Mouse (Mus musculus) thymus, adult 2 months (tissue): Measurements from ENCODE around the gene Efhd1. TPM values are rescaled to one million over a fixed set of nuclear protein-coding genes. Genes with fewer than 3 reads are reported as not detected.

Experiments
- DNase-seq: peaks from one replicate; pipeline ENCODE4 v3.0.0; 2021
- H3K27ac ChIP-seq: fragments of 200-500 bp; 2 replicates; pipeline ENCODE4 v1.5.1; 2012; ENCODE audit warnings: low read length, control low read depth; ENCODE audit not compliant: control insufficient read depth, insufficient read depth
- H3K27me3 ChIP-seq: fragments of 200-500 bp; 2 replicates; pipeline ENCODE4 v1.6.1; 2012; ENCODE audit warnings: mild to moderate bottlenecking, low read length, moderate library complexity, mixed read lengths; ENCODE audit not compliant: control insufficient read depth, insufficient read depth
- H3K36me3 ChIP-seq: fragments of 200-500 bp; 2 replicates; pipeline ENCODE4 v1.6.1; 2012; ENCODE audit warnings: mild to moderate bottlenecking, low read length, moderate library complexity; ENCODE audit not compliant: control insufficient read depth, insufficient read depth
- H3K4me1 ChIP-seq: fragments of 200-500 bp; replicated peaks from 2 replicates; pipeline ENCODE4 v1.6.1; 2012; ENCODE audit warnings: low read length; ENCODE audit not compliant: control insufficient read depth, insufficient read depth
- H3K4me3 ChIP-seq: fragments of 200-500 bp; 2 replicates; pipeline ENCODE4 v1.5.1; 2012; ENCODE audit warnings: mild to moderate bottlenecking, low read length, control low read depth, moderate library complexity; ENCODE audit not compliant: control insufficient read depth, insufficient read depth
- CTCF ChIP-seq: fragments of 200-500 bp; IDR thresholded peaks from 2 replicates; pipeline ENCODE4 v1.5.1; 2012; ENCODE audit warnings: mild to moderate bottlenecking, control low read depth, low read length, moderate library complexity, borderline replicate concordance; ENCODE audit not compliant: control insufficient read depth, poor library complexity, insufficient read depth; ENCODE audit errors: extremely low read depth
- POLR2A ChIP-seq: fragments of 200-500 bp; IDR thresholded peaks from 2 replicates; pipeline ENCODE4 v1.6.1; 2012; ENCODE audit warnings: mild to moderate bottlenecking, low read length, control low read depth, moderate library complexity; ENCODE audit not compliant: control insufficient read depth, poor library complexity, insufficient read depth; ENCODE audit errors: extremely low read depth
- WGBS: fragments of 180-500 bp; shearing (Covaris S2); methylation state at CpG from one replicate; pipeline ENCODE4 v1.1.7; 2018; 5-methylcytosine and 5-hydroxymethylcytosine counted together
- polyA plus RNA-seq: library from polyadenylated mRNA; depleted of rRNA; stranded (reverse); fragments of >200 nt; gene quantifications from 2 replicates; pipeline ENCODE4 v1.2.3, GENCODE M21; 2012

Gene Efhd1
- polyA plus RNA-seq, 1 experiment = 2.5 TPM

DNA sequence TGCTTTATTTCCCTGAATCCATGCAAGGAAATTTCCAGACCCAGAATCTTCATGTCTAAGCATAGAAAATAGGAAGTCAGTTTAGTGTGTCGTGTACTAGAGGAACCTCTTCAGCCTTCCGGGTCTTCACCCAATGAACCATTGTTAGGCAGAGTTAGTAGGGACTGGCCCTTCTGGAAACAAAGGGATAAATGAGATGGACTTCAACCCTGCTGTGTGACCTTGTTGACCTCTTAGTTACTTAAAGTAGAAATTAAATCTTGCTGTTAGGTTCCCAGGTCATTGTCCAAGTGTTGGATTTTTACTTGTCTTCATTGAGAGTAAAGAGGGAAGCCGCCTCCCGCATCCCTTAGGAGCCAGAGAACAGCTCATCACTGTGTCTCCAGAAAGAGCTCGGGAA lies 33.6 kb upstream of the Efhd1 start:
- Histone ChIP-seq H3K36me3 (peaks cover 55% of the 10 kb centered on the region), H3K27me3 (no peaks in the 10 kb centered on the region), H3K27ac (no peak overlapping the region), H3K4me3 (no peak overlapping the region), H3K4me1 (no peaks in the 10 kb centered on the region)
- 99% methylated on average over 5 of the region's 5 CpGs for WGBS
- no peak for DNase-seq
- TF ChIP-seq POLR2A (no peak), CTCF (no peak)

DNA sequence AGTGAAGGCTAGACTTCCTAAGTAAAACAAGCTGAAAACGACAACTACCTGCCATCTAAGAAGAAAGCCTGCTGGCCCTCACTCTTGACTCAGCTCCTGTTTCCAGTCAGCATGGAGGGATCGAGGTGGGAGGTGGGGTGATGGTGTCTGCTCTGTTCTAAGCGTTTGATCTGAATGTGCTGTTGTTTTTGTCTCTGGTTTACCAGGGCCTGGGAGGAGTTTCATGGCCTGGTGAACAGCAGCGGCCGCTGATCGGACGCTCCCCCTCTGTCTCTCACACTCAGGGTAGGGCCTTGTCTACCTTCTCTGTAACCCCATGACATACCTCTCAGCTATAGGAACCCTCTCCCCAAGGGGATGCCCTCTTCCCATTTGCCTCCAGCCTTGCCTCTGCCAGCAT lies 32.0 kb upstream of the Efhd1 start:
- Histone ChIP-seq H3K27me3 (no peaks in the 10 kb centered on the region), H3K4me1 (no peaks in the 10 kb centered on the region), H3K4me3 (no peak overlapping the region), H3K27ac (no peak overlapping the region), H3K36me3 (peaks cover 40% of the 10 kb centered on the region)
- 92% methylated on average over 7 of the region's 7 CpGs for WGBS
- no peak for TF ChIP-seq POLR2A
- TF ChIP-seq CTCF = no peak
- DNase-seq = no peak

DNA sequence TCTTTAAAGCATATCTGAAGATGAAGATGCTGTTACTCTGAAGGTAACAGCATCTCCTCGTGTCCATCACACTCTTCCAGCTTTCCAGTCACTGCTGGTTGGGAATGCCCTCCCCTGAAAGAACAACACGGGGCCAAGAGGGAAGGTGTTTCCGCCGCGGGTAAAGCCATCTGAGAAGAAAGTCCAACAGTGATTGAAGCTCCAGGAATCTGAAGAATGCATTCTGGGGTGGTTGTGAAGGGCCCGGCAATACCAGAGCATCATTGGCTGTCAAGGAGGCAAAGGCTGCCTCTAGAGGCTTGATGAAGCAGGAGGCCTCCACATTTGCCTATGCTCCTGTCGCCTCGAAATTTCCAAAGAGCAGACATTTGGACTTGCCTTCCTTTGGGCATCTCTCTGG lies 25.1 kb upstream of the Efhd1 start:
- Histone ChIP-seq H3K27ac (no peak overlapping the region), H3K36me3 (no peaks in the 10 kb centered on the region), H3K4me3 (no peak overlapping the region), H3K4me1 (no peaks in the 10 kb centered on the region), H3K27me3 (no peaks in the 10 kb centered on the region)
- no peak for DNase-seq
- TF ChIP-seq CTCF (no peak), POLR2A (no peak)
- WGBS = 88% methylated on average over 8 of the region's 8 CpGs

DNA sequence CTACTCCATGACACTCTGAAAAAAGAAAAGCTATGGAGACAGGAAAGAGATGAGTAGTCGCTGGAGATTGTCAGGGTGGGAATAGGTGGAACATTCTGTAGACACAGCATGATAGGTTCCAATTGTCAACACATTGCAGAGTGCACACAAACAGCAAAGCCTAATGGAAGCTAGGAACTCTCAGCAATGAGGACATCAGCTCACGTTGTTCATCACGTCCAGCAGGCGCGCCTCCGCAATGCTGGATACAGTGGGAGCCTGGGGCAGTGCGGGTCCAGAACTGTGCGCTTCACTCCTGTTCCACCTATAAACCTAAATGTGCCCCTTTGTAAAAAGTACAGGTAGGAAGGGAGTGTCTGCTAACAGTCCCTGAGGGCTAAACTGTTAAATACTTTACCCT lies 21.1 kb upstream of the Efhd1 start:
- no peak overlapping the region for H3K27ac ChIP-seq
- DNase-seq = no peak
- no peak for TF ChIP-seq POLR2A
- no peak for TF ChIP-seq CTCF
- WGBS = 97% methylated on average over 8 of the region's 8 CpGs
- no peaks in the 10 kb centered on the region for H3K27me3 ChIP-seq
- no peak overlapping the region for H3K4me3 ChIP-seq
- H3K4me1 ChIP-seq = peaks cover 3% of the 10 kb centered on the region; the same call in 1 of the 2 replicates
- H3K36me3 ChIP-seq = no peaks in the 10 kb centered on the region

DNA sequence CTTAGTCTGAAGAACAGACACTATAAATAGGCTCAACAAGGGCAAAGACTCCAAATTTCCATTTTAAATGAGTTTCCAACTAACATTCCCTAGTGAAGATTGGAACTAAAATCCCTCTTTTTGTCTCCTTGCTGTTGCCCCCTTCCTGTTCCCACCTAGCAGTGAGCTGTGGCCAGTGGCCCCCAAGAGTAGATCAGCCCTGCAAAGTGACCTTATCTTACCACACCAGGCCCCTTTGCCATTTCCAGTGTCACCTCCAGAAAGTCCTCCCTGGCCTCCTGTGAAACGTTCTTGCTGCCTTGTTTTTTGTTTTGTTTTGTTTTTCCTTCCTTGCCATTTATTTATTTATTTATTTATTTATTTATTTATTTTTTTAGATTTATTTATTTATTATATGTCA lies 18.7 kb upstream of the Efhd1 start:
- WGBS = 21% methylated on average over 1 of the region's 1 CpGs
- no peak for DNase-seq
- H3K4me3 ChIP-seq = no peak overlapping the region
- H3K27ac ChIP-seq = no peak overlapping the region
- no peaks in the 10 kb centered on the region for H3K27me3 ChIP-seq
- peaks cover 3% of the 10 kb centered on the region; the same call in 1 of the 2 replicates for H3K4me1 ChIP-seq
- H3K36me3 ChIP-seq = no peaks in the 10 kb centered on the region
- TF ChIP-seq CTCF (no peak), POLR2A (no peak)

DNA sequence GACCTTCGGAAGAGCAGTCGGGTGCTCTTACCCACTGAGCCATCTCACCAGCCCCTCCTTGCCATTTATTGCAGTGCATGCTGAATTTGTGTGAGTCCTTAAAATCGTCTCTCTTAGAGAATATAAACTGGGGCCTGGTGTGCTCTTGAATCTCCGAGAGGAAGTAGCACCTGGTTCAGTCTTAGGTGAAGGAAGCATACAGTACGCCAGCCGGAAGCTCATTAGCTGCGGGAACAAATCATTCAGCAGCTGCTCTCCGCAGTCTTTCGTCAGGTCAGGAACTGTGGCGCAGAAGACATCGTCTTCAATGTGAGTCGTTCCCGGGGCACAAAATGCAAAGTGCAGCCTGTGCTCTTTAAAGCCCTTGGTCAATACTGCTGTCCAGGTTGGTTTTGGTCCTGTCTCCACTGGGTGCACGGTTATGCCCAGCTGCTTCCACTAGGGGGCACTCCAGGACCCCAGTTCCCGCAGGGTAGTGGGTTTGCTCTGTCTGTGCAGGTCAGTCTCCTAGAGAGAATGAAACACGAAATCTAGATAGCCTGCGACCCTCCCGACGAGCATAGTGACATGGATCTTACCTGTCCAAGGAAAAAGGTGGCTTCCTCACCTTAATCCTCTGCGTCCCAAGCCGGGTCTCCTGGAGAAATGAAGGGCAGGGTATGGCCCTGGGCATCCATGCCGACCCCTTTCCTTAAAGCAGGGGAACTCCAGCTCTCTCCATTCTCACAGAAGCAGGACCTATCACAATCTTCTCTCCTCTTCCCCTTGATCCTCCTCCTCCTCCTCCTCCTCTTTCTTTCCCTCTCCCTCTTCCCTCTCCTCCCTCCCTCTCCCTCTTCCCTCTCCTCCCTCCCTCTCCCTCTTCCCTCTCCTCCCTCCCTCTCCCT lies 18.0 kb upstream of the Efhd1 start:
- H3K4me3 ChIP-seq = peak overlapping the region; percentile 36

More for the DNA sequence above, 18.0 kb upstream of the Efhd1 start:
- no peaks in the 10 kb centered on the region for H3K27me3 ChIP-seq
- H3K4me1 ChIP-seq = peaks cover 3% of the 10 kb centered on the region; the same call in 1 of the 2 replicates
- peak; percentile 78 for DNase-seq
- TF ChIP-seq POLR2A (no peak), CTCF (peak; percentile 96)
- no peak overlapping the region for H3K27ac ChIP-seq
- H3K36me3 ChIP-seq = no peaks in the 10 kb centered on the region
- WGBS = 25% methylated on average over 22 of the region's 22 CpGs
